Mouse (Mus musculus) lung, postnatal 25 days (tissue): ENCODE data around the gene Dnah7c.
"Not testable (repeated sequence)": the region's sequence is repeated elsewhere in the genome, so short reads cannot be mapped to it uniquely, and the experiment has no call there.

Source experiments
- DNase-seq: peaks from one replicate; pipeline ENCODE4 v3.0.0; 2022; ENCODE audit warnings: low spot score

The Dnah7c gene

GRCm38 (mm10) chr1:46729731-46730130, 304.3 kb downstream of the Dnah7c start:
- not testable (repeated sequence) for DNase-seq

- not testable (repeated sequence) for DNase-seq
Measured at GRCm38 (mm10) chr1:46733405-46734106, 308.2 kb downstream of the Dnah7c start.

GRCm38 (mm10) chr1:46734455-46734854, 309.1 kb downstream of the Dnah7c start:
- not testable (repeated sequence) for DNase-seq

GRCm38 (mm10) chr1:46764600-46764999, 339.2 kb downstream of the Dnah7c start:
- DNase-seq, result not testable (repeated sequence)

- DNase-seq, result not testable (repeated sequence)
Measured at GRCm38 (mm10) chr1:46769318-46769717, 343.9 kb downstream of the Dnah7c start.

GRCm38 (mm10) chr1:46770077-46770695, 344.8 kb downstream of the Dnah7c start:
- DNase-seq, result not testable (repeated sequence)

- not testable (repeated sequence) for DNase-seq
Measured at GRCm38 (mm10) chr1:46782227-46782626, 356.8 kb downstream of the Dnah7c start.

GRCm38 (mm10) chr1:46805074-46805473, 379.7 kb downstream of the Dnah7c start:
- DNase-seq, result no peak

GRCm38 (mm10) chr1:46808630-46809029, 383.2 kb downstream of the Dnah7c start:
- not testable (repeated sequence) for DNase-seq

GRCm38 (mm10) chr1:46817934-46818333, 392.5 kb downstream of the Dnah7c start:
- DNase-seq, result no peak

- DNase-seq, result no peak
Measured at GRCm38 (mm10) chr1:46822256-46822972, 397.0 kb downstream of the Dnah7c start.

GRCm38 (mm10) chr1:46830066-46830843, 404.9 kb downstream of the Dnah7c start:
- no peak for DNase-seq

GRCm38 (mm10) chr1:46831927-46832326, 406.5 kb downstream of the Dnah7c start:
- peak; percentile 35 for DNase-seq

GRCm38 (mm10) chr1:46843406-46843805, 418.0 kb downstream of the Dnah7c start:
- DNase-seq, result no peak

GRCm38 (mm10) chr1:46844281-46844680, 418.9 kb downstream of the Dnah7c start:
- no peak for DNase-seq

- DNase-seq, result no peak
Measured at GRCm38 (mm10) chr1:46845221-46845620, 419.8 kb downstream of the Dnah7c start.

GRCm38 (mm10) chr1:46849758-46850157, 424.4 kb downstream of the Dnah7c start:
- DNase-seq, result peak; percentile 90

- DNase-seq, result no peak
Measured at GRCm38 (mm10) chr1:46851586-46851985, 426.2 kb downstream of the Dnah7c start.

GRCm38 (mm10) chr1:46852216-46852599, 426.8 kb downstream of the Dnah7c start:
- DNase-seq, result no peak

- DNase-seq, result peak; percentile 68
Measured at GRCm38 (mm10) chr1:46852600-46853272, 427.3 kb downstream of the Dnah7c start.

GRCm38 (mm10) chr1:46853317-46854035, 428.1 kb downstream of the Dnah7c start:
- peak; percentile 95 for DNase-seq
